Mouse (Mus musculus) embryonic facial prominence, embryonic 13.5 days (tissue): Measurements from ENCODE around the gene Cct8l1. TPM values are rescaled to one million over a fixed set of nuclear protein-coding genes. Genes with fewer than 3 reads are reported as not detected.
A peak's percentile ranks its signal among the peaks of the same experiment; 100 is the strongest.

Source experiments
- ATAC-seq: fragments of 200-750 bp; cut with Nextera tagmentation; 2 replicates; pipeline ENCODE4 v1.8.0; 2017; ENCODE audit warnings: low read depth; ENCODE audit not compliant: insufficient number of reproducible peaks, insufficient read depth, low FRiP score, low TSS enrichment
- H3K27ac ChIP-seq: fragments of 300-500 bp; sonication (generic); 2 replicates; pipeline ENCODE4 v1.5.1; 2015; ENCODE audit warnings: moderate library complexity, mild to moderate bottlenecking, inconsistent platforms
- H3K27me3 ChIP-seq: fragments of 300-500 bp; sonication (generic); 2 replicates; pipeline ENCODE4 v1.6.1; 2015; ENCODE audit warnings: mild to moderate bottlenecking, inconsistent platforms
- H3K36me3 ChIP-seq: fragments of 300-500 bp; sonication (generic); 2 replicates; pipeline ENCODE4 v1.6.1; 2015; ENCODE audit warnings: mild to moderate bottlenecking, inconsistent platforms
- H3K4me1 ChIP-seq: fragments of 300-500 bp; sonication (generic); 2 replicates; pipeline ENCODE4 v1.6.1; 2015; ENCODE audit warnings: inconsistent platforms
- H3K4me2 ChIP-seq: fragments of 300-500 bp; sonication (generic); 2 replicates; pipeline ENCODE4 v1.6.1; 2015; ENCODE audit warnings: moderate library complexity, mild to moderate bottlenecking, inconsistent platforms
- H3K4me3 ChIP-seq: fragments of 300-500 bp; sonication (generic); 2 replicates; pipeline ENCODE4 v1.5.1; 2015; ENCODE audit warnings: mild to moderate bottlenecking, inconsistent platforms
- H3K9ac ChIP-seq: fragments of 300-500 bp; sonication (generic); 2 replicates; pipeline ENCODE4 v1.6.1; 2015; ENCODE audit warnings: mild to moderate bottlenecking, inconsistent platforms
- H3K9me3 ChIP-seq: fragments of 300-500 bp; sonication (generic); 2 replicates; pipeline ENCODE4 v1.6.1; 2016; ENCODE audit warnings: inconsistent platforms
- WGBS: fragments of 180-500 bp; shearing (Covaris S2); methylation state at CpG from one replicate; pipeline ENCODE4 v1.1.7; 2015; ENCODE audit warnings: mixed read lengths; 5-methylcytosine and 5-hydroxymethylcytosine counted together
- polyA plus RNA-seq: library from polyadenylated mRNA; unstranded; fragments of >200 nt; fragmentation: Nextera tagmentation; extraction: Ambion mirVana; gene quantifications from 2 replicates; pipeline ENCODE4 v1.2.1, GENCODE M21; 2015

The Cct8l1 gene
- 0.12 TPM in 1 of 2 replicates, not detected in the other for polyA plus RNA-seq

DNA sequence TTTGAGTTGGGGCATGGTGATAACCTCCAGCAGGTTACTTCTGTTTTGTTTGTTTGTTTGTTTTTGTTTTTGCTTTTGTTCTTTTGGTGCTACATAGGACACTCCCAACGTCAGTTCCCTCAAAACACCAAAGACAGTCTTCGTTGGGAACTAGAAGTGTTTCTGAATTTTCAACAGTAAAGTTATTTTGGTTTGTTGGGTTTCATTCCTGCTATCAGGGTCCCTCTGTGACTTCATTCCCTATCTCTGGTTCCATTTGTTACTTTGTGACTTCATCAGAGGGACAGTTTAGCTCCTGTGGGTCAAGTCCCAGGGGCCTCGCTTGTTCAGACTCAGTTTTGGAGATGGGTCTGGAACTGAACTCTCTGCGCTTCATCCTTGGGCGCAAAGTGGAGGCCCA lies at the start of gene Cct8l1:
Gene Cct8l1, plus strand, starts transcription at position 301 of the 400 bp plus-strand sequence.
- Histone ChIP-seq H3K4me3 (no peak within 1 kb of the TSS), H3K27ac (no peak within 1 kb of the TSS), H3K4me1 (no peaks in the 10 kb centered on the region), H3K9me3 (no peaks in the 10 kb centered on the region), H3K36me3 (no peaks in the 10 kb centered on the region), H3K4me2 (no peak within 1 kb of the TSS), H3K27me3 (no peaks in the 10 kb centered on the region), H3K9ac (no peak within 1 kb of the TSS)
- 88% methylated on average over 5 of the region's 5 CpGs for WGBS
- ATAC-seq = no peak

DNA sequence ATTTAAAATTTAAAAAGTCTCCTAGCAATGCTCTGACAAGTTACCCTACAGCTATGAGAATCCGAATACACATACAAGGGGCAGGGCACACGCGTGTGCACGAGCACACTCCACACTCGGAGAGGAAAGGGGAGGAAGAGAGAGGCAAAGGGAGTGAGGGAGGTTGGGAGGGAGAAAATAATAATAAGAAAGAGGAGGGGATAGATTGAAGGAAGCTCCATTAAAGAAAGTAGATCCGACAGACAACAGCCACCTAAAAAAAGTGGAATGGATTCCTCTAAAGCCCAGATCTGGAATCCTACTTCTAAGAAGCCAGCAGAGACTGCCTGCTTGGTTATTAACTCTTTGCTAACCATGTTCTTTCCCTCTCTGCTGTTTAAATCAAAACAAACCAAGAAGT lies 43.8 kb upstream of the Cct8l1 start:
- 0% methylated on average over 6 of the region's 6 CpGs for WGBS
- H3K27me3 ChIP-seq = no peaks in the 10 kb centered on the region
- H3K36me3 ChIP-seq = no peaks in the 10 kb centered on the region
- no peaks in the 10 kb centered on the region for H3K9me3 ChIP-seq
- H3K4me3 ChIP-seq = peak overlapping the region; percentile 47
- H3K27ac ChIP-seq = peak overlapping the region; percentile 51; the same call in 1 of the 2 replicates
- peak overlapping the region; percentile 66 for H3K9ac ChIP-seq
- H3K4me1 ChIP-seq = 0 out of 2 replicates have a peak, but pooled peaks cover 8% of the 10 kb centered on the region
- no peak for ATAC-seq
- H3K4me2 ChIP-seq = peak overlapping the region; percentile 59

DNA sequence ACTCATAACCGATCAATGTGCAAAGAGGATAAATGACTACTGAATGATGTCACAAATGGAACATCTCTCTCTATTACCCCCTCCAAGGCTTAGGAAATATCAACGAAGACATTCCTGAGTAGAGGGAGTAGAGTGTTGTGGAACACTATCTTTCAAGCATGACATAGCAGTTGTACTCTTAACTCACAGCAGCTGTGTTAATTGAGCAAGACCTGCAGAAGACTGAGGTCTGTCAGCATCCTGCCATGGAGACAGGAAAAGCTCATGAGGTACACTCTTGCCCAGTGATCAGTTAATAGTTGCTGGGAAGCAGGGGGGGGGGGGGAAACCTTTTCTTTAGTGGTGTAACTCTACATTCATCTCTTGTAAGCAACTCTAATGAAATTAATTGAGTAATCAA lies 40.1 kb upstream of the Cct8l1 start:
- WGBS = 75% methylated on average over 2 of the region's 2 CpGs
- H3K27ac ChIP-seq = no peak overlapping the region
- H3K9ac ChIP-seq = no peak overlapping the region
- no peaks in the 10 kb centered on the region for H3K27me3 ChIP-seq
- H3K9me3 ChIP-seq = no peaks in the 10 kb centered on the region
- H3K4me1 ChIP-seq = 0 out of 2 replicates have a peak, but pooled peaks cover 8% of the 10 kb centered on the region
- no peak overlapping the region for H3K4me2 ChIP-seq
- no peak overlapping the region for H3K4me3 ChIP-seq
- no peaks in the 10 kb centered on the region for H3K36me3 ChIP-seq
- ATAC-seq = no peak

DNA sequence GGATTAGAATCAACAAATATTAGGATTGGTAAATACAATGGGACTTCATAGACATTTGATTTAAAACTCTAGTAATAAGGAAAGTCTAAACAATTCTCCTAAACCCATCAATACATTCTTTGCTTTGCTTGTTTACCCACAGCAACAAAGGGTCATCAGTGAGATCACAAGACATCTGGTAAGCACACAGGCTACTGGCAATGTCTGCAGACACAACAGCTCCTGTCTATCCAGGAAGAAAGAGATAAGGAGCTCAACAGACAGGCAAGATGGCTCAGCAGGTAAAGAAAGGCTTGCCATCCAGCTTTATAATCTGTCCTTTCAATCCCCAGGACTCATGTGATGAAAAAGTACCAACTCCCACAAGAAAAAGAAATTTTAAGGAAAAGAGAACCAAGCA lies 37.0 kb upstream of the Cct8l1 start:
- Histone ChIP-seq H3K9ac (no peak overlapping the region), H3K9me3 (no peaks in the 10 kb centered on the region), H3K4me3 (no peak overlapping the region), H3K36me3 (no peaks in the 10 kb centered on the region), H3K27me3 (no peaks in the 10 kb centered on the region), H3K4me2 (no peak overlapping the region), H3K4me1 (0 out of 2 replicates have a peak, but pooled peaks cover 2% of the 10 kb centered on the region), H3K27ac (no peak overlapping the region)
- no peak for ATAC-seq

DNA sequence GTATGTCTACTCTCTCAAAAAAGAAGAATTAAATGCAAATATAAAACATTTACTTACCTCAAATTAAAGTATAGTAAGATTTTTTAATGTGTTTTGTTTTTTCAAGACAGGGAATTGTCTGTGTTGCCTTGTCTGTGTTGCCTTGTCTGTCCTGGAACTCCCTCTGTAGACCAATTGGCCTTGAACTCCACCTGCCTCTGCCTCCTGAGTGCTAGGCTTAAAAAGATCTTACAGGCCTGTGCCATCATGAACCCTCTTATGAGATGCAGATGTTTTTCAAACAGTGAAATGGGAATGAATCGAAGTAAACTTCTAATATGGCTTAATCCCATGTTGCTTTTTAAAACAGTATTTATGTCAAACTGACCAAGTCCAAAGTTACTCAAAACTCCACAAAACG lies 19.2 kb upstream of the Cct8l1 start:
- peak overlapping the region; percentile 95 for H3K9ac ChIP-seq
- 22% methylated on average over 2 of the region's 2 CpGs for WGBS

DNA sequence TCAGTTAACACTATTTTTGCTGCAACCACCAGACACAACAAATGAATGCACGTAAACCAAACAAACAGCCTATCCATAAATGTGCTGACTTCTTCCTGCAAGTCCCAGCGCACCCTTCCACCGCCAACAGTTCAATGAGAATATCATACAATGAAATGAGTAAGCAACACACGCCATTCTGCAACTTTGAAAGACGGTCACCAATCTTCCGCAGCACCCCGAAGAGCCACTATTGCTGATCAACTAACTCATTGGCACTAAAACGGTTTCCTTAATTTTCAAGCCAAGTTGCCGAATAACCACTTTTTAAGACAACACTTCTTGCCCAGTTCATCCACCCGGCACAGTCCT lies 18.5 kb upstream of the Cct8l1 start:
- Histone ChIP-seq H3K4me3 (peak overlapping the region; percentile 95), H3K27me3 (no peaks in the 10 kb centered on the region), H3K9ac (peak overlapping the region; percentile 95), H3K4me2 (peak overlapping the region; percentile 73), H3K9me3 (no peaks in the 10 kb centered on the region), H3K36me3 (no peaks in the 10 kb centered on the region), H3K4me1 (peaks cover 13% of the 10 kb centered on the region), H3K27ac (peak overlapping the region; percentile 99)
- ATAC-seq = no peak
- WGBS = 2% methylated on average over 10 of the region's 10 CpGs

More for the DNA sequence above, 19.2 kb upstream of the Cct8l1 start:
- Histone ChIP-seq H3K4me2 (peak overlapping the region; percentile 73), H3K36me3 (no peaks in the 10 kb centered on the region), H3K27ac (no peak overlapping the region), H3K27me3 (no peaks in the 10 kb centered on the region), H3K9me3 (no peaks in the 10 kb centered on the region), H3K4me3 (peak overlapping the region; percentile 95), H3K4me1 (peaks cover 13% of the 10 kb centered on the region)
- ATAC-seq = no peak

DNA sequence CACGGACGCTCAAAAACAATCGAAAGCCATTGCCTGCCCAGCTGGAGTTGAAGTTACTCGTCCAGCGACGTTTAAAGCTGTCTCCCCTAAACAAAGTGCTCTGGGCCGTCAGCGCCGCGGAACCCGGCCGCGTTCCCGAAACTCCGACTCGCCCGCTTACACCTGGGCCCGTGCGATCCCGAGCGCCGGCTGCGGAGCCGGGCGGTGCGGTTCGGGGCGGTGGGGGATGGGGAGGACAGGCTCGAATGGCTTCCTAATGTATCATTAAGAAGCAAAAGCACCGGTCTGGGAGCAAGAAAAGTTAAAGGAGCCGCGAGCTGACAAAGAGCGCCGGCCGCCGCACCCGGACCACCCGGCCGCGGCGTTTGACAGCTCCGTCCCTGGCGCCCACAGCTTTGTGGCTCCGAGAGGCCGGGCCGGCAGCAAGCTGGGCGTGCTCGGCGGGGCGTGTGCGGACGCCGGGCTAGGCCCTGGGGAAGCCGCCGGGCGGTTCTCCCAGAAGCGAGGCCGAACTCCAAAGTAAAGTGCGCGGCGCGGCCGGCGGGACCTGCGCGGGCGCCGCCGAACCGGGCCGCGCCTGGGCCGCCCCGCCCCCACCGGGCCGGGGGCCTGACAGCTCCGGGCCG lies 18.0 kb upstream of the Cct8l1 start:
- ATAC-seq = no peak
- Histone ChIP-seq H3K27ac (peak overlapping the region; percentile 99), H3K4me2 (peak overlapping the region; percentile 73), H3K4me3 (peak overlapping the region; percentile 95), H3K36me3 (no peaks in the 10 kb centered on the region), H3K9ac (peak overlapping the region; percentile 95), H3K9me3 (no peaks in the 10 kb centered on the region), H3K27me3 (no peaks in the 10 kb centered on the region), H3K4me1 (peaks cover 13% of the 10 kb centered on the region)
- under 1% methylated on average over 61 of the region's 78 CpGs for WGBS

DNA sequence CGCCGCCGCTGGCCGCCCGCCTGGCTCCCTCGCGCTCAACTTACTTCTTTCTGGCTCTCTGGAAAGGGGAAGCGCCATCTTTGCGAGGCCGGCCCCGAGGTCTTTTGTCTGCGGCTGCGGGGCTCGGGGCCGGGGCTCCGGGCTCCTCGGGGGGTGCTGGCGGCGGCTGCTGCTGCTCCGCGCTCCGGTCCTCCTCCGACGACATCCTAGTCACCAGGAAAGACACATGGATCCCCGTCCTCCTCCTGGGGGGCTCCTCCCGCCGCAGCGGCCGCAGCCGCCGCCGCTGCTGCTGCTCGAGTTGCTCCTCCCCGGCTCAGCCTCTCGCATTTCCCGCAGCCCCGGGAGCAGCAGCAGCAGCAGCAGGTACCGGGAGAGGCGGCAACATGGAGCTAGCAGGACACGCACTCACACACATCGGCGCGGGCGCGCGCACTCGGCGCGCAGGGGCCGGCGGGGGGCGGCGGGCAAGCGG lies 17.5 kb upstream of the Cct8l1 start, which contains the start of gene Kmt2c:
Gene Kmt2c, minus strand, starts transcription at position 438 of the 475 bp plus-strand sequence.
- WGBS = under 1% methylated on average over 44 of the region's 54 CpGs
- Histone ChIP-seq H3K4me3 (peak within 1 kb of the TSS; percentile 95), H3K36me3 (no peaks in the 10 kb centered on the region), H3K9me3 (no peaks in the 10 kb centered on the region), H3K27ac (peak within 1 kb of the TSS; percentile 99), H3K9ac (peak within 1 kb of the TSS; percentile 95), H3K4me2 (peak within 1 kb of the TSS; percentile 73), H3K27me3 (no peaks in the 10 kb centered on the region), H3K4me1 (peaks cover 13% of the 10 kb centered on the region)
- ATAC-seq = no peak

DNA sequence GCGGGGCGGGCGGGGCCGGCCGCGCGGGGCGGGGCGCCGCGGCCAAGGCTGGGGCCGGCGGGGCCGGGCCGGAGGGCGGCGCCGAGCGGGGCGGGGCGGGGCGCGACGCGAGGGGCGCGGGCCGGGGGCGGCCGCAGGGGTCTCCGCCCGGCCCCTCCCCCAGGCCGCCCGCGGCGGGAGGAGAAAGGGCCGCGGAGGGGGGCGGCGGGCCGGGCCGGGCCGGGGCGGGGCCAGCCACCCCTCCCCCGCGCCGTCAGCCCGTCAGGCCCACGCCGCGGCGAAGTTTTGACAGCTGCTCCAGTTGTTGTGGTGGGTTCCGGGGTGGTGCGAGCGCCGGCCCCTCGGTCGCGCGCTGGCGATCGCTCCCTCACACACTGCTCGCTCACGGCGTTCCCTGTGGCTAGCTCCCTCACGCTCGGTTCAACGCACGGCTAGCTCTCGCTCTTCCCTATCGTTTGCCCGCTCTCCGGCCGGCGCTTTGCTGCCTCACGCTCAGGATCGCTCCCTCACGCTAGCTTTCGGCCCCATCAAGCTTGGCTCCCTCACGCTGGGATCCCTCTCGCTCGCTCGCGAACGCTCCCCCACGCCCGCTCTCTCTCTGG lies 16.9 kb upstream of the Cct8l1 start:
- H3K36me3 ChIP-seq = no peaks in the 10 kb centered on the region
- H3K27ac ChIP-seq = peak overlapping the region; percentile 99
- H3K27me3 ChIP-seq = no peaks in the 10 kb centered on the region
- H3K4me1 ChIP-seq = peaks cover 13% of the 10 kb centered on the region
- H3K4me3 ChIP-seq = peak overlapping the region; percentile 95
- under 1% methylated on average over 47 of the region's 87 CpGs for WGBS
- ATAC-seq = peak; percentile 83
- peak overlapping the region; percentile 85 for H3K9ac ChIP-seq
- H3K4me2 ChIP-seq = peak overlapping the region; percentile 63
- H3K9me3 ChIP-seq = no peaks in the 10 kb centered on the region

DNA sequence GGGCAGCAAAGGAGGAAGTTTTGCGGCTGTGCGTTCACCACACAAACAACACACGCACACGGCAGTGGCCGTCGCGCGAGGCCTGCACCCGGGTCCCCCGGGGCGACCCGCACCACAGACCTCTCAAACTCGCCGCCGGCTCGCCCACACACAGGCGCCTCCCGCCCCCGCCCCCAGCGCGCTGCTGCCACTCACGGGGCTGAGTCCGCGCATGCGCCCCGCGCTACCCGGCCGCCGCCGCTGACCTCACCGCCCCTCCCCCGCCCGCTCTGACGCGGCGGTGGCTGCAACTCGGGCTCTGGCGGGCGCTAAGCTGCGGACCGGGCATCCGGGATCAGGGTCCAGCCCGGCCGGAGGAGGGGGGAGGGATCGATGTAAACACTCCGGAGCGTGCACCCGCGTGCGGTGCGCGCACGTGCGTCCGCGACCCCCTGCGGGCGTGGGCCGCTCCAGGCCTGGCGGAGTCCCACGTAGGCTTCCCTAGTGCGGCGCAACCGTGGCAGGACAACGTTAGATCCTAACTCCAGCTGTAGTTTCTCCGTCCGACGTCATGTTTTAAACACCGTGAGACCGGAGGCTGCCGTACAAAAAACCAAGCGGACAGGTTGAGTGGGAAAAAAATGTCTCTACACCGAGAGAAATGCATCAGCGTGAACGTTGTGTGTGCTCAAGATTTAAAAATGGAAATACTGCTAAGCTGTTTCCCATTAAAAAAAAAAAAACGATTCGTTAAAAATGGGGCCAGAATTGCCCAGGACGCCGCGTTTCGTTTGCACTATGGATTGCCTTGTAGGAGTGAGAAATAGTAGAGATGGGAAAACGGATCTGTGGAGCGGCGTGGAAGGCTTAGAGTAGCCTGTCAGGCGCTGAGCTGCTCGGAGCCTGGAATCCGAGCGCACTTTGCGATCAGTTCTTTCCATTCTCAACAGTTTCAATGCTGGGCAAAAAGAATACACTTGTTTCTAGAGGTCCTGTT lies 16.2 kb upstream of the Cct8l1 start:
- peak overlapping the region; percentile 85 for H3K9ac ChIP-seq
- peak; percentile 87 for ATAC-seq
- H3K36me3 ChIP-seq = no peaks in the 10 kb centered on the region
- H3K9me3 ChIP-seq = no peaks in the 10 kb centered on the region
- peaks cover 13% of the 10 kb centered on the region for H3K4me1 ChIP-seq
- peak overlapping the region; percentile 99 for H3K27ac ChIP-seq
- WGBS = 1% methylated on average over 71 of the region's 90 CpGs
- peak overlapping the region; percentile 63 for H3K4me2 ChIP-seq
- H3K4me3 ChIP-seq = peak overlapping the region; percentile 95
- H3K27me3 ChIP-seq = no peaks in the 10 kb centered on the region

DNA sequence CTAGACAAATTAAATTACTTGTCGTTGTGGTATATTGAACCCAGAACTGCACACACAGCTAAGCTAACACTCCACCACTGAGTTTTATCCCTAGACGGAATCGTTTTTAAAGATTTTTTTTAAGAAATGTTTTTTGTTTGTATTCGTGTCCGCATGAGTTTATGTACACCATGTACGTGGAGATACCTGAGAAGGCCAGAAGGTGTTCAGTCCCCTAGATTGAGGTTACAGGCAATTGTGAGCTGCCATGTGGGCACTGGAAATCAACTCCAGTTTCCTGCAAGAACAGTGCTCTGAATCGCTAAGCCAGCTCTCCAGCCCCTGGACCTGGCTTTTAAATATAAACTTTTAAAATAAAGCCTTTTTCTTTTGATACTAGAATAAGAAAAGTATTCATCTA lies 15.2 kb upstream of the Cct8l1 start:
- peak overlapping the region; percentile 85; the same call in 1 of the 2 replicates for H3K9ac ChIP-seq
- 44% methylated on average over 7 of the region's 7 CpGs for WGBS
- no peaks in the 10 kb centered on the region for H3K9me3 ChIP-seq
- no peaks in the 10 kb centered on the region for H3K36me3 ChIP-seq
- peaks cover 13% of the 10 kb centered on the region for H3K4me1 ChIP-seq
- no peak for ATAC-seq
- H3K4me3 ChIP-seq = peak overlapping the region; percentile 95
- 0 out of 2 replicates have a peak overlapping the region, but pooled peaks have one; percentile 99 for H3K27ac ChIP-seq
- no peaks in the 10 kb centered on the region for H3K27me3 ChIP-seq
- peak overlapping the region; percentile 63 for H3K4me2 ChIP-seq
